Mouse (Mus musculus): ENCODE data around the gene Zfp91.
A peak's percentile ranks its signal among the peaks of the same experiment; 100 is the strongest.

Gene Zfp91

GRCm38 (mm10) chr19:12795511-12796327 is at the start of gene Zfp91, which contains the start of gene Lpxn:
TSS of gene Zfp91 (minus strand) at chr19:12796126.
TSS of gene Lpxn (plus strand) at chr19:12796193.
- peak; percentile 87 for DNase-seq (ENCODE audit: low spot score)

- no peak for DNase-seq (ENCODE audit: low spot score)
These were observed 42.6 kb upstream of the Zfp91 start for GRCm38 (mm10) chr19:12838507-12838906.

DNA sequence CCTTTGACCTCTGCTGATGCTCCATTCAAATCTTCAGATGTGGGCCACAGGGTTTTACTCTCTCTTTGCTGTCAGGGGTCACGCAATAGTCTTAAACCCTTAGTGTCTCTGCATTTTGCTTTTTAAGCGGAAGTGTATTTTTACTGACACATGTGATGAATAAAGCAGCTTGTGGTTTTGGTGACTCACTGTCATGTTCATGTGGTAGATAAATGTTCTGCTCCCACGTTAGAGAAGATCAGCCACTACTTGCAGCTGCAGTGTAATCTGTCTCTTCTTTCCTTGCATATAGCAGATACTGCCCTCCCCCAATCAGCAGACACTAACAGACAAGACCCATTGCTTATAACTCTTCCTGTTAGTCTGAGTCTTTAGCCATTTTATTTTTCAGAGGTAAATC is 37.7 kb upstream of the Zfp91 start:
- DNase-seq (ENCODE audit: low spot score): no peak

DNA sequence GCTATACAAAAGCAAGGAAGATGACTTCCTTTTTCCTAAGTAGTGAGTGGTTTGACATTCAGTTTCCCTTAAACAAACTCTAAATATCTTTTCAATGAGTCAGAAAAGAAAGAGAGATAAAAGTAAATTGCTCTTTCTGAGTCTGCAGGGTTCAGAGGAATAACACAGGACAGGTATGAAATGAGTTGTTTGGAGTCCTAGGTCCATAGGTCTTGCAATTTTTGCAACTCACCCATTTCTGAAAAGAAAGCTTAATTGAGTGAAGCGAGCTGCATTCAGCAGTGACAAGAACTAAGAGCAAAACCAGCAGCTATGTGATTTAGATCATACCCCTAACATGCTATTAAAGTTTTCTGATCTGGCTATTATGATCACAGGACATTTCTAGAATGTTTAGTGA is 35.6 kb upstream of the Zfp91 start:
- DNase-seq (ENCODE audit: low spot score): no peak

- no peak for DNase-seq (ENCODE audit: low spot score)
These were observed 35.0 kb upstream of the Zfp91 start for GRCm38 (mm10) chr19:12830823-12831430.

DNA sequence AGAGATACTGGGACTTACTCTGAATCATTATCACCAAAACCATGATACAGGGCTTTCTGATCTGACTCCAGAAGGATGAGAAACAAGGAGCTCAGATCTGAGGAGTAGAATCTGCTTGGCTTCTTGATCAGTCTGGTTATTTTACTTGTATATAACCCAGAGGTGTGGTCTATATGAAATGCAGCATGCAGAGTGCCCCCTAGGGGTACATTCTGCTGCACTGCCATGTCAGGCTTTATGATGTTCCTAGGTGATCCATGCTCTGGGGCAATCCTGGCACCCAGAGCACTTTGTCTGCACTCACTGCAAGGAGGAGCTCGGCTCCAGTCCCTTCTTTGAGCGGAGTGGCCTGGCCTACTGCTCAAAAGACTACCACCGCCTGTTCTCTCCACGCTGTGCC is 28.6 kb upstream of the Zfp91 start:
- no peak for DNase-seq (ENCODE audit: low spot score)

GRCm38 (mm10) chr19:12820383-12820782 is 24.5 kb upstream of the Zfp91 start:
- DNase-seq (ENCODE audit: low spot score): no peak

DNA sequence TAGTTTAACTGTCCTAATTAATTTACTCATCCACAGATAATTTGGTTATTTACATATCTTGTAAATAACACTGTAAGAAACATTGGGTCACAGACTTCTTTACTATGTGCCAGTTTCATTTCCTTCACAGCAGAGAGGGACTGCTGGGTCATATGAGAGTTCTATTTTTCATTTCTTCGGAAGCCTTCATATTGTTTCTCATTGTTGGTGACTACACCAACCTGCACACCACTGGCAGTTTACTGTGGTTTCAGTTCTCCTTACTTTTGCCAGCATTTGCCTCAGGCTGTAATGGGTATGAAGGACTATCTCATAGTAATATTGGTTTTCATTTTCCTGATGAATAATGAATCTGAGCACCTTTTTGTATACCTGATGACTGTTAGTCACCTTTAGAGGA is 22.6 kb upstream of the Zfp91 start:
- no peak for DNase-seq (ENCODE audit: low spot score)

DNA sequence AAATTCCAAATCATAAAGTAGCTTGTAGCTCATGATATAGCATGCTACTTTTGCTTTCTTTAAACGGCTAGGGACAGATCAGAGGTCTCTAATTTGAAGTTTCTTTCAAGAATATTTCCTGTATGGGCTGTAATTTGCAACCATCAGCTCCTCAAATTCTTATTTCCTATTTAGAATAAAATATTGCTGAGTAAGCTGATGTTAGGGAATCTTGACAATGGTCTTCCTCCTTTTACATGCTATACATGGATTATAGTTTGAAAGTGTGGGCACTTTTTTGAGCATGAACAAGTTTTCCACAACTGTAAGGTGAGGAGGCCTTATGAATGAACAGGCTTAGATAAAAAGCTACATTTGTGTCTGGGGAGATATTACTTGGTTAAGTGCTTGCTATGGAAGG is 18.0 kb upstream of the Zfp91 start:
- DNase-seq (ENCODE audit: low spot score): no peak

DNA sequence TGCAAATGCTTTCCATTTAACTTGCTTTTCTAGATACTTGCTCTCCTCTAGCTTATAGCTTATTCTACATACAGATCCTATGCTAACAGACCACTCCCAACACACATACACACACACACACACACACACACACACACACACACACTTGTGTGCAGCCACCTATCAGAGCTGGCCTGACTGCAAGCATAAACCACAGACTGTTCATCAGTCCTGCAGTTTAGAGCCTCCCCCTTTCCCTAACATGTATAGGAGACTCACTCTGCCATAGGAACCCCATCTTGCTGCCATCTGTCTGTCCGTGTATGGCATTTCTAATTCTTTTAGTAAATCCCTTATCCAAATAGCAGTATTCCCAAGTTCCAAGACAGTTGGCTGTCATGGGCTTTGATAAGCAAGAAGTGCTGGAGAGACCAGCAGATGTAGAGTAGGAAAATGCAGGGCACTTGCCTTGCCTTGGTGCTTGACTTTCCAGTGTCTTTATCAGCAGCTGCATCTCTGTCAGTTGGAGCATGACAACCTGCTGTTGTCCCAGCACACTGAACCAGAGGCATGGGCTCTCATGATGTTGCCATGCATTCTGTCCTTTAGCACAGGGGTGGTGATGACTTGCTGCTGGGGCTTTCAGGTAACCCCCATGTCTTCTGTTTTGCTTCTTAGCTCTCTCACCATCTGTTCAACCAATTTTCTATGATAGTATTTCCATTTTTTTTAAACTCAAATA is 16.9 kb upstream of the Zfp91 start:
- no peak for DNase-seq (ENCODE audit: low spot score)

- DNase-seq (ENCODE audit: low spot score): no peak
These were observed 10.3 kb upstream of the Zfp91 start for GRCm38 (mm10) chr19:12806214-12806613.

DNA sequence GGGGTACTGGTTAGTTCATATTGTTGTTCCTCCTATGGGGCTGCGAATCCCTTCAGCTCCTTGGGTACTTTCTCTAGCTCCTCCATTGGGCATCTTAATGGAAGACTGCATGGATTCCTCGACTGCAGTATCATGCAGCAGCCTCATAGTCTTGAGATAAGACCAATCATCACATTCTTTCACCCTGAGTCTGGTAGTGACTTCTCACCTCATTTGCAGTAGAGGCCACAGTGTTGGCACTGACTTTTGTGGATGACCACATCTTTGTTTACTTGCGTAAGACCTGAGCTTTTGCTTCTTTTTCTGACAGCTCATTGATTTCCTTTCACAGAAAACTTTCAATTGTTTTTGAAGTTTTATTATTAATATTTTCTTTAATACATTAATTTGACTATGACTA is 9.8 kb upstream of the Zfp91 start:
- DNase-seq (ENCODE audit: low spot score): no peak

DNA sequence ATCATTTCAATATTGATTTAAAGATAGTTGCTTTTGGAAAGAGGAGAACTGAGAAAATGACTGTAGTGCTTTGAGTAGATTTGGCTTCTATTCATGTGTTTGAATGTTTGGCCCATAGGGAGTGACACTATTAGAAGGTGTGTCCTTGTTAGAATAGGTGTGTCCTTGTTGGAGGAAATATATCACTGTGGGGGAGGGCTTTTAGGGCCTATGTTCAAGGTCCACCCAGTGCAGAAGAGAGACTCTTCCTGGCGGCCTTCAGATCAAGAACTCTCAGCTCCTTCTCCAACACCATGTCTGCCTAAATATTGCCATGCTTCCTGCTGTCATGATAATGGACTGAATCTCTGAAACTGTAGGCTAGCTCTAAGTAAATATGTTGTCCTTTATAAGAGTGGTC is 8.3 kb upstream of the Zfp91 start:
- no peak for DNase-seq (ENCODE audit: low spot score)

DNA sequence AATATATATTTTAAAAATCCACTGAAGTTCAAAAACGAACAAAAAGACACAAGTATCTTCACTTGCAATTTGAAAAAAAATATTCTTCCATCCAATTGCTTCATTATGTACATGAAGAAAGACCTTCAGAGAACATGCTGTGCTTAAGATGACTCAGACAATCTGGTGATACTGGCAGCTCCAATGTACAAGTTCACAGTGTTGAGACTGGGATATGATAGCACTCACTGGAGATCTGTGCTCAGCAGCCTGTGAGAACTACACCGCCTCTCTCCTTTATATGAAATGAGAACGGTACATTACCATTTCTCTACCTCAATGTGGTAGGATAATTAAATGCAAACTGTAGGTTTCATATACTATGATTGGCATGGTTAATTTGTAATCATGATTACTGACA is 6.9 kb upstream of the Zfp91 start:
- no peak for DNase-seq (ENCODE audit: low spot score)

DNA sequence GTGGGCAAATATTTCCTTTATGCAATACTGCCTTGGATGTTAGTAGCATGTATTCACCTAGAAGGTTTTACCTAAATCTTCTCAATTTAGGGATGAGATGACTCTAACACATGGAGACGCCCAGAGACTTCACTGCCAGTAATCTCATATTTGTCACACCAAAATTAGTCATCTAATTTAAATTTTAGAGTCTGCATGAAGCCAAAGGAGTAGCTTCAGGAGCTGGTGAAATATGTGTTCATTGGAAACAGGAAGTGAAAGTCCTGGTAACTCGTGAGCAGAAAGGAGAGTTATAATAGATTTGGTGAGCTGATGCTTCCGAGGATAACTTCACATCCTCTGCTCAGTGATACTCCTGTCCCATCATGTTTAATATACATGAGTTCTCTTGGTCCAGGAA is 5.1 kb upstream of the Zfp91 start:
- DNase-seq (ENCODE audit: low spot score): no peak

DNA sequence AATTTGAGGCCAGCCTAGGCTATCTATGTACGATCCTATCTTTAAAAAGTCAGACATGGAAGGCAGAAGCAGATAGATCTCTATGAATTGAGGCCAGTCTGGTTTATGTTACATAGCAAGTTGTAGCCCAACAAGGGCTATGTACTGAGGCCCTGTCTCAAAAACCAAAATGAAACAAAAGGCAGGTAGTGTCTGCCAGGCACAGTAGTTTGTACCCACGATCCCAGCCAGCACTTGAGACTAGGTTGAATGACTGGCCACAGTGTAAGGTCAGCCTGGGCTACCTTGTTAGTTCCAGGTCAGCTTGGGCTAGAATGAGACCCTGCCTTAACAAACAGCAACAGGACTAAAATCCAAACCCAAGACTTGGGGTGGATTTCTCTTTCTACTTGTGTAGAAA is 4.7 kb upstream of the Zfp91 start:
- DNase-seq (ENCODE audit: low spot score): no peak

- DNase-seq (ENCODE audit: low spot score): no peak
These were observed 3.2 kb upstream of the Zfp91 start for GRCm38 (mm10) chr19:12799081-12799480.

- no peak for DNase-seq (ENCODE audit: low spot score)
These were observed 2.5 kb upstream of the Zfp91 start for GRCm38 (mm10) chr19:12798404-12798803.

DNA sequence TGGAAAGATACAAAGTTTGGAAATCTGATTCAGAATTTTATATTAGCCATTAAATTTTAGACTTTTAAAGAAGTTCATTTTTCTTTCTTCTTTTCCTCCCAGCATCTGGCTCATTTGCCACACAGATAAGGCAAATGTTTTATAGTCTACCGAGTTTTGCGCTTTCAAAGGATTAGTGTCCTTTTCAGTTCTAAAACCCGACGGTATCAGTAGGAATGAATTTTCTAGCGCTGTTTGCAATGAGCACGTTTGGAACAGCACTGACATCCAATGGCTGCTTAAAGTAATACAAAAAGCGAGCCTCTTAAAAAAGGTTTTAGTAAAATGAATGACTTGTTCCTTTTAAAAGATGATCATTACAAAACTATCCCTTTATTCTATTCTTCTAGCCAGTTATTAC is 1.1 kb upstream of the Zfp91 start:
- DNase-seq (ENCODE audit: low spot score): peak; percentile 9

DNA sequence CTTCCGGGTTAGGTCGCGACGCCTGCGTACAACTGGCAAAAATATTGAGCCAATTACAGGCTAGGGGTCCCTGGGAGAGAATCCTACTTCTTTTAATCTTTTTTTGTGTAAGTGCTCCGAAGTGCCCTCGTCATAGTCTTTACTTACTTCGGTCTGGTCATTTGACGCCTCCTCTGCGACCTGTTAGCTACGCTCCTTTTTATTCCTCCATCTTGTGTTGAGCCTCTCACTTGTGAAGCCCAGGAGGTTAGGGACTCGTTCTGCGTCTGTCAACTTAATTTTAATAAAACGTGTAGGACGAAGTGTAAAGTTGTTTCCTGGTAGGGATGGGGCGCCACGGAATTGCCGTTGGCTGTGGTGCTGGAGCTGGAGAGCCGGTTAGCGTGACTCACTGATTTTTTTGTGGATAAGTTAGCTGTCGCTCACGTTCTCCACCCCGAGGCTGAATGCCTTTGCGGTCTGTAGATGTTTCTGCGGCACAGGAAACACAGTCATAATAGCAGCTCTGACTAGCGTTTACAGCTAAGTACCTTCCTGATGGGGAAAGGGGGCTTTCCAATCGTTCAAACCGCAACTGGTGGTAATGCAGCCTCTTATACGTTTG is 504 bp upstream of the Zfp91 start:
- peak; percentile 41 for DNase-seq (ENCODE audit: low spot score)

DNA sequence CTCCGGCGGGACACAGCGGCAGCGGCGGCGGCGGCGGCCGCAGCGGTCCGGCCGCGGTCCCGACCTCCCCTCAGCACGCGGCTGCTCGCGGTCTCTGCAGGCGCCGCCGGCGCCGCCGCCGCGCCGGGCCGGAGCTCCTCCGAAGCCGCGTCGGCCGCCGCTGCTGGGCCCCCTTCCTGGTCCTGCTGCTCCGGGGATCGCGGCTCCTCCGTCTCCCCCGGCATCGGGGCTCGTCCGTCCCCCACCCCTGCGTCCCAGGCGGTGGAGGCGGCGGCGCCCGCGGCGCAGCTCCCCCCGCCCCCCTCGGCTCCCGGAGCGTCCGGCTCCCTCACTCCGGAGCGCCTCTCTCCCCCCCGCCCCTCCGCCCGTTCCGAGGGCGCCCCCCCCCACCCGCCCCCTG is 816 bp downstream of the Zfp91 start:
- DNase-seq (ENCODE audit: low spot score): no peak

Measured in ovary, postnatal 14 days (tissue).